Mouse (Mus musculus) R1 (cell line): ENCODE measurements at regions not wholly inside any gene's neighbourhood (a gene's known extent, or its start where the extent isn't known, plus 50 kb on each side); places are given as distances from the start of the nearest gene placed in this dataset.

Experiments
- DNase-seq: peaks from one replicate; pipeline ENCODE4 v3.0.0-alpha.2; 2018; ENCODE audit warnings: low read depth, low spot score

- no peak for DNase-seq
These were observed 713.1 kb downstream of the Epha7 start for GRCm38 (mm10) chr4:29525769-29526658.
